Comparison of ENCODE assay signal across 8 mouse cellular contexts in the genomic region with DNA sequence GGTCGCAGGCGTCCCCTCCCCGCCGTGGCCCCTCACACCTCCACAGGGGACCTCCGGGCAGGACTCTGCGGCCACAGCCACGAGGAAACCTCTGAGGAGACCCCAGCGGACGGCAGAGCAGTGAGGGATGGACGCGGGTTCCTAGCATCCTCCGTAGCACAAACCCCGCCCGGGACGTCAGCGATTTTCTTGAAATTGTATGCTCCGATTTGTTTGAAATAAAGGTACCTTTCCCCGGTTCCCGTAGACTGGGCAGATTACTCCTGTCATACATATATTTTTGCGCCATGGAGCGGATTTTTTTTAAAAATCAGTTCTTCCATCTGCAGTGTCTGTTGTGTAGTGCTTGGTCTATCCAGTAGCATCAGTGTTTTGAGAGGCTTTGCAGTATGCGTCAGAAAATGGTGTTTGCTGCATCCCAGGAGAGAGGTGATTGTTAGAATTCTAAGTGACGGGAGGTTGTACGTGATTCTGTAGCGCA. TPM values are rescaled to one million over a fixed set of nuclear protein-coding genes. Genes with fewer than 3 reads are reported as not detected.
DNase-seq lines count a peak whose midpoint lies in the region; ATAC-seq and TF ChIP-seq lines count a peak whose summit lies in the region.

No protein-coding gene starts in this region.

- peak overlapping the region; percentile 75 for H3K27ac ChIP-seq in heart, adult 2 months
- H3K27ac ChIP-seq in spleen, adult 2 months (ENCODE audit: insufficient read depth, low read length), result no peak overlapping the region
- peak overlapping the region; percentile 75 for H3K27ac ChIP-seq in hindbrain, embryonic 11.5 days (ENCODE audit: low read depth, low read length)
- no peak overlapping the region for H3K27ac ChIP-seq in macrophage

- H3K4me1 ChIP-seq in heart, adult 2 months (ENCODE audit: control insufficient read depth, insufficient read depth, low read length), result no peaks in the 10 kb centered on the region
- no peaks in the 10 kb centered on the region for H3K4me1 ChIP-seq in spleen, adult 2 months (ENCODE audit: control insufficient read depth, insufficient read depth, insufficient read length)
- H3K4me1 ChIP-seq in hindbrain, embryonic 11.5 days (replicated peaks; ENCODE audit: control insufficient read depth, insufficient read depth, low read length), result 0 out of 2 replicates have a peak, but pooled peaks cover 2% of the 10 kb centered on the region

- H3K79me2 ChIP-seq in heart, adult 2 months (replicated peaks; ENCODE audit: control insufficient read depth, insufficient read depth, low read length), result peaks cover 2% of the 10 kb centered on the region; the same call in 1 of the 2 replicates
- H3K79me2 ChIP-seq in macrophage (ENCODE audit: inconsistent target), result no peaks in the 10 kb centered on the region

- peak overlapping the region; percentile 96 for H3K9ac ChIP-seq in heart, adult 2 months (ENCODE audit: low read depth, low read length)
- peak overlapping the region; percentile 80 for H3K9ac ChIP-seq in hindbrain, embryonic 11.5 days (ENCODE audit: low read depth, low read length)

- DNase-seq in heart, adult 2 months, result no peak
- DNase-seq in heart, adult 11 months, result no peak
- peak in 1 of 2 experiments; percentile 7 for DNase-seq in spleen, adult 2 months (ENCODE audit: low read depth in 1 of 2, low spot score in 2 of 2)
- no peak for DNase-seq in spleen, postnatal 10 days (ENCODE audit: low spot score in 2 of 2)
- no peak for DNase-seq in hindbrain, embryonic 11.5 days (ENCODE audit: low spot score)
- DNase-seq in telencephalon, adult 2 months (ENCODE audit: low read depth, low spot score), result peak; percentile 46
- DNase-seq in frontal cortex, postnatal 10 days (ENCODE audit: low spot score in 2 of 2), result no peak

- no peak for TF ChIP-seq EP300 in heart, adult 2 months (IDR thresholded peaks at IDR 0.05; ENCODE audit: insufficient read depth, low read depth, low read length)

- intact Hi-C loops in heart, adult 2 months (cut with DNase I), result loop anchor here (5.0 kb wide), 1 partner anchor 62 kb away; a partner anchor contains a TSS

- TF ChIP-seq POLR2A in heart, adult 2 months (IDR thresholded peaks at IDR 0.05; ENCODE audit: insufficient read depth, low read depth, low read length), result no peak
- no peak for TF ChIP-seq POLR2A in spleen, adult 2 months (IDR thresholded peaks at IDR 0.05; ENCODE audit: low read depth, low read length)

- no peaks in the 10 kb centered on the region for H3K9me3 ChIP-seq in hindbrain, embryonic 11.5 days (ENCODE audit: control insufficient read depth, low read length)

- WGBS in heart, adult 2 months, result under 1% methylated on average over 25 of the region's 25 CpGs
- 1% methylated on average over 25 of the region's 25 CpGs for WGBS in spleen, adult 2 months
- WGBS in hindbrain, embryonic 11.5 days, result 1% methylated on average over 25 of the region's 25 CpGs
- 2% methylated on average over 20 of the region's 25 CpGs for WGBS in macrophage (ENCODE audit: missing documents)

- peak overlapping the region; percentile 59 for H3K4me2 ChIP-seq in hindbrain, embryonic 11.5 days (replicated peaks; ENCODE audit: low read depth, low read length)

- H3K36me3 ChIP-seq in heart, adult 2 months (ENCODE audit: control insufficient read depth, insufficient read depth, low read length), result no peaks in the 10 kb centered on the region
- peaks cover 1% of the 10 kb centered on the region; the same call in 1 of the 2 replicates for H3K36me3 ChIP-seq in spleen, adult 2 months (ENCODE audit: control insufficient read depth, insufficient read depth, low read length)
- no peaks in the 10 kb centered on the region for H3K36me3 ChIP-seq in hindbrain, embryonic 11.5 days (ENCODE audit: control insufficient read depth, insufficient read depth, low read length)
- no peaks in the 10 kb centered on the region for H3K36me3 ChIP-seq in macrophage (ENCODE audit: inconsistent target)

- ATAC-seq in hindbrain, embryonic 11.5 days (ENCODE audit: low FRiP score), result peak; percentile 92

- H3K27me3 ChIP-seq in heart, adult 2 months (ENCODE audit: control insufficient read depth, insufficient read depth, low read length), result no peaks in the 10 kb centered on the region
- no peaks in the 10 kb centered on the region for H3K27me3 ChIP-seq in spleen, adult 2 months (ENCODE audit: control insufficient read depth, insufficient read depth, low read length)
- no peaks in the 10 kb centered on the region for H3K27me3 ChIP-seq in hindbrain, embryonic 11.5 days (ENCODE audit: control insufficient read depth, insufficient read depth, low read length)

- no peak for TF ChIP-seq CTCF in heart, adult 2 months (IDR thresholded peaks at IDR 0.05)
- no peak for TF ChIP-seq CTCF in spleen, adult 2 months (IDR thresholded peaks at IDR 0.05; ENCODE audit: extremely low read depth, insufficient read depth, insufficient read length, insufficient replicate concordance)

- peak overlapping the region; percentile 99 for H3K4me3 ChIP-seq in heart, adult 2 months
- peak overlapping the region; percentile 68 for H3K4me3 ChIP-seq in spleen, adult 2 months (ENCODE audit: extremely low read depth, insufficient read depth, insufficient read length)
- peak overlapping the region; percentile 58 for H3K4me3 ChIP-seq in hindbrain, embryonic 11.5 days (ENCODE audit: low read depth, low read length)
- H3K4me3 ChIP-seq in macrophage (ENCODE audit: inconsistent target), result peak overlapping the region; percentile 72

RNA-seq across cellular contexts. Expression of a gene that starts 0.4 kb away (rescaled TPM):
- total RNA-seq in heart, adult 2 months (2021), result 1 to 10 TPM; 4.2 to 4.7 TPM
- polyA plus RNA-seq in heart, adult 2 months (2012; rRNA removed), result 1.7 and 4.3 TPM in 2 replicates
- 1.9 and 2.1 TPM in 2 replicates for polyA plus RNA-seq in spleen, adult 2 months (2012; rRNA removed)
- polyA plus RNA-seq in hindbrain, embryonic 11.5 days (2014; fragmentation: Nextera tagmentation; extraction: Ambion mirVana), result 15.1 and 26.6 TPM in 2 replicates
- 10 to 100 TPM; 21.5 to 90.4 (median 66.0) TPM for total RNA-seq in macrophage (2018; cell fraction: chromatin; rRNA removed)
- total RNA-seq in macrophage (2018; cell fraction: cytosol; rRNA removed), result 1 to 10 TPM; 3.0 to 7.4 (median 5.0) TPM
- total RNA-seq in macrophage (2018; cell fraction: nucleus; rRNA removed), result 10 to 100 TPM; 13.0 to 51.2 (median 27.4) TPM
- polyA plus RNA-seq in macrophage (2018), result 2.9 to 3.2 TPM (median 3.1 TPM) in 3 replicates

Comparison
In these comparisons a context has a peak if more than half of its experiments do, and no peak if none do; other contexts are left out.
1. H3K27ac ChIP-seq: peak in heart, adult 2 months (single experiment) and hindbrain, embryonic 11.5 days (single experiment); none in spleen, adult 2 months (single experiment) and macrophage (single experiment).
2. Peak in every context shown above with its lines, with median percentiles within 50 percentile points of each other: H3K4me3 ChIP-seq.